Mouse (Mus musculus): ENCODE results near the gene Vps26b.

Vps26b gene

DNA sequence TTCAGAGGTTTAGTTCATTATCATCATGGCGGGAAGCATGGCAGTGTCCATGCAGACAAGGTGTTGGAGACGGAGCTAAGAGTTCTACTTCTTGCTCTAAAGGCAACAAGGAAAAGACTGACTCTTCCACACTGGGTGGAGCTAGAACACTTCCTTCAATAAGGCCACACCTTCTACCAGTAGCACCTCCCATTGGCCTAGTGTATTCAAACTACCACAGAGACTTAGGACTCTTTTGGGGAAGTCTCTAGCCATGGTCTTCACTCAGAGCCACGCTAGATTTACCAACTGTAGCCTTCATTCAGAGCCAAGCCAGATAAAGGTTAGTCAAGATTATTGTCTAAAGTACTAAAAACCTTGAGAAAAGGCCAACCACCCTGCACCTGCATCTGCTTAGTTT, 32.8 kb downstream of the Vps26b start:
- DNase-seq (ENCODE audit: low read depth in 1 of 2, low spot score in 2 of 2) = no peak

DNA sequence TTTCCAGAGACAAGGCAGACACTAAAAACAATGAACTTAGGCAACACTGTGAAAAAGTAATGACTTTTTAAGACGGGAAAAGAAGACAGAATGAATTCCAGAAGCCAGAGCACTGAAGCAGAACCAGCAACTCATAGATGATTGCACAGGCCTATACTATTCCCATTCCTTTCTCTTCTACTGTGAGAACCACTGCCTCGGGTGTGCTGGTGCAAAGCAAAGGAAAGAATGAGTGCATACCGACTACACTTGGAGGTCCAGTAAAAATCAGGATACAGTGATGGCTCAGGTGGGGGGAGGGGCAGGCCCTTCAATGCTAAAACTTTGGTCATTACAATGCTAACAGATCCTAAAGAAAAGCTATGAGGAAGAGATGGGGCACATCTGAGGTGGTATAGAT, 36.0 kb downstream of the Vps26b start:
- no peak for DNase-seq (ENCODE audit: low read depth in 1 of 2, low spot score in 2 of 2)

GRCm38 (mm10) chr9:26993118-26993517, 36.7 kb downstream of the Vps26b start:
- no peak for DNase-seq (ENCODE audit: low read depth in 1 of 2, low spot score in 2 of 2)

DNA sequence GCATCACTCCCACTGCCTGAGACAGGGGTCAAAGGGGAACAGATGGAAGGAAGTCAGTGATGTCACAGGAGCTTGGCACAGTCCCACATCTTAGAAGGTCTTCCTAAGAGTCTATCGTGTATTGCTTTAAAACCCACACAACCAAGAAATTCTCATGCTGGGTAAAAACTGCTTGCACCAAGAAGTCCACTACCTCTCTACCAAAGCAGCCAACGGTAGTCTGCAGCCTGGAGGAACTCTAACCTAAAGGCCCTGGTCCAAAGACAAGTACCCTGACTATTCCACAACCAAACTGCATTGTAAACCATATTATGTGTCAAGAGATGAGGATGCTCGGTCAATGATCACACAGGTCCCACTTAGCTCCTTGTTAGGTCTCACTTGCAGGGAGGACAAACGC, 39.7 kb downstream of the Vps26b start:
- DNase-seq (ENCODE audit: low read depth in 1 of 2, low spot score in 2 of 2) = no peak

GRCm38 (mm10) chr9:26985668-26986277, 44.1 kb downstream of the Vps26b start:
- no peak for DNase-seq (ENCODE audit: low read depth in 1 of 2, low spot score in 2 of 2)

- DNase-seq (ENCODE audit: low read depth in 1 of 2, low spot score in 2 of 2) = no peak
Measured at GRCm38 (mm10) chr9:26985090-26985613, 44.7 kb downstream of the Vps26b start.

GRCm38 (mm10) chr9:26978776-26979175, 51.1 kb downstream of the Vps26b start:
- DNase-seq (ENCODE audit: low read depth in 1 of 2, low spot score in 2 of 2) = no peak

- DNase-seq (ENCODE audit: low read depth in 1 of 2, low spot score in 2 of 2) = no peak
Measured at GRCm38 (mm10) chr9:26977754-26978153, 52.1 kb downstream of the Vps26b start.

Data from monocyte, adult 2 months (primary cell).